Mouse (Mus musculus) MEL (cell line): ENCODE measurements around the gene Sgsm3. TPM values are rescaled to one million over a fixed set of nuclear protein-coding genes. Genes with fewer than 3 reads are reported as not detected.

Experiments used
- DNase-seq: peaks from one replicate; pipeline ENCODE4 v3.0.0; 2011; ENCODE audit warnings: low read depth, low spot score
- H3K27ac ChIP-seq: 2 replicates; pipeline ENCODE4 v1.5.1; 2012; ENCODE audit warnings: low read depth, mild to moderate bottlenecking, control low read depth, low read length, moderate library complexity; ENCODE audit not compliant: control insufficient read depth
- H3K27me3 ChIP-seq, 2 experiments: fragments of 150-350 bp in 1 of 2; sonication (generic) in 1 of 2; 2 replicates each; pipeline ENCODE4 v1.6.1; 2012; ENCODE audit warnings: low read length in 2 of 2, mild to moderate bottlenecking in 2 of 2, improper control_type of control experiment in 1 of 2, moderate library complexity in 1 of 2; ENCODE audit not compliant: insufficient read depth in 2 of 2, control insufficient read depth in 1 of 2
- H3K36me3 ChIP-seq, 2 experiments: 2 replicates each; pipeline ENCODE4 v1.6.1; 2012 to 2014; ENCODE audit warnings: low read length in 2 of 2, improper control_type of control experiment in 1 of 2, inconsistent platforms in 1 of 2, mild to moderate bottlenecking in 1 of 2; ENCODE audit not compliant: insufficient read depth in 2 of 2, control insufficient read depth in 1 of 2
- H3K4me1 ChIP-seq, 2 experiments: fragments of 150-350 bp in 1 of 2; sonication (generic) in 1 of 2; 2 replicates each; pipeline ENCODE4 v1.6.1; 2012; ENCODE audit warnings: low read length in 2 of 2, improper control_type of control experiment in 1 of 2, mild to moderate bottlenecking in 1 of 2; ENCODE audit not compliant: insufficient read depth in 2 of 2, control insufficient read depth in 1 of 2
- H3K4me3 ChIP-seq, 2 experiments: fragments of 150-350 bp in 1 of 2; sonication (generic) in 1 of 2; 2 replicates each; pipeline ENCODE4 v1.5.1; 2012; ENCODE audit warnings: low read depth in 2 of 2, low read length in 2 of 2, mild to moderate bottlenecking in 2 of 2, moderate library complexity in 2 of 2, control low read depth in 1 of 2, improper control_type of control experiment in 1 of 2; ENCODE audit not compliant: control insufficient read depth in 1 of 2, insufficient read depth in 1 of 2
- H3K79me2 ChIP-seq: 2 replicates; pipeline ENCODE4 v1.6.1; 2012; ENCODE audit warnings: mild to moderate bottlenecking, low read length, moderate library complexity; ENCODE audit not compliant: control insufficient read depth, poor library complexity, insufficient read depth
- H3K9ac ChIP-seq: 2 replicates; pipeline ENCODE4 v1.6.1; 2012; ENCODE audit warnings: low read depth, mild to moderate bottlenecking, control low read depth, low read length, moderate library complexity; ENCODE audit not compliant: control insufficient read depth, poor library complexity, severe bottlenecking
- H3K9me3 ChIP-seq: fragments of 150-350 bp; sonication (generic); replicated peaks from 2 replicates; pipeline ENCODE4 v1.6.1; 2012; ENCODE audit warnings: mild to moderate bottlenecking, low read length, improper control_type of control experiment, moderate library complexity; ENCODE audit not compliant: insufficient read depth
- BHLHE40 ChIP-seq: IDR thresholded peaks from 2 replicates; pipeline ENCODE4 v1.6.1; 2012; ENCODE audit warnings: low read depth, mild to moderate bottlenecking, inconsistent platforms, low read length, improper control_type of control experiment, borderline replicate concordance
- CHD1 ChIP-seq: IDR thresholded peaks from 2 replicates; pipeline ENCODE4 v1.6.1; 2012; ENCODE audit warnings: low read depth, mild to moderate bottlenecking, inconsistent platforms, low read length, improper control_type of control experiment
- CHD2 ChIP-seq: IDR thresholded peaks from 2 replicates; pipeline ENCODE4 v1.6.1; 2011; ENCODE audit warnings: low read length, improper control_type of control experiment
- CTCF ChIP-seq, 3 experiments: IDR thresholded peaks in 2 of 3; conservative IDR thresholded peaks in 1 of 3; 2 replicates each; pipeline ENCODE4 v1.5.1; 2011 to 2012; ENCODE audit warnings: low read length in 3 of 3, low read depth in 2 of 3, mild to moderate bottlenecking in 2 of 3, improper control_type of control experiment in 1 of 3, inconsistent platforms in 1 of 3, mixed read lengths in 1 of 3, moderate library complexity in 1 of 3; ENCODE audit not compliant: control insufficient read depth in 1 of 3, insufficient read depth in 1 of 3, poor library complexity in 1 of 3, severe bottlenecking in 1 of 3
- E2F4 ChIP-seq: IDR thresholded peaks from 2 replicates; pipeline ENCODE4 v1.6.1; 2011; ENCODE audit warnings: low read depth, low read length, improper control_type of control experiment, borderline replicate concordance
- ELF1 ChIP-seq: IDR thresholded peaks from 2 replicates; pipeline ENCODE4 v1.6.1; 2014; ENCODE audit warnings: low read depth, mild to moderate bottlenecking, inconsistent platforms, low read length, improper control_type of control experiment, moderate library complexity
- ETS1 ChIP-seq: IDR thresholded peaks from 2 replicates; pipeline ENCODE4 v1.6.1; 2012; ENCODE audit warnings: low read depth, mild to moderate bottlenecking, inconsistent platforms, low read length, improper control_type of control experiment, moderate library complexity
- GABPA ChIP-seq: IDR thresholded peaks from 2 replicates; pipeline ENCODE4 v1.6.1; 2012; ENCODE audit warnings: low read depth, mild to moderate bottlenecking, inconsistent platforms, low read length, improper control_type of control experiment, moderate library complexity
- HCFC1 ChIP-seq: IDR thresholded peaks from 2 replicates; pipeline ENCODE4 v1.6.1; 2012; ENCODE audit warnings: low read depth, mild to moderate bottlenecking, inconsistent platforms, low read length, improper control_type of control experiment, moderate library complexity
- JUND ChIP-seq: IDR thresholded peaks from 2 replicates; pipeline ENCODE4 v1.6.1; 2011; ENCODE audit warnings: low read depth, mild to moderate bottlenecking, improper control_type of control experiment, low read length
- KAT2A ChIP-seq: conservative IDR thresholded peaks from 2 replicates; pipeline ENCODE4 v1.6.1; 2012; ENCODE audit warnings: low read depth, low read length, improper control_type of control experiment, inconsistent platforms
- MAFK ChIP-seq: IDR thresholded peaks from 2 replicates; pipeline ENCODE4 v1.6.1; 2011; ENCODE audit warnings: low read depth, mild to moderate bottlenecking, low read length, improper control_type of control experiment, borderline replicate concordance
- MAX ChIP-seq: IDR thresholded peaks from 2 replicates; pipeline ENCODE4 v1.6.1; 2011; ENCODE audit warnings: low read length, improper control_type of control experiment
- MAZ ChIP-seq: IDR thresholded peaks from 2 replicates; pipeline ENCODE4 v1.6.1; 2012; ENCODE audit warnings: low read depth, mild to moderate bottlenecking, inconsistent platforms, low read length, improper control_type of control experiment
- MEF2A ChIP-seq: IDR thresholded peaks from 2 replicates; pipeline ENCODE4 v1.6.1; 2014; ENCODE audit warnings: low read depth, mild to moderate bottlenecking, inconsistent platforms, low read length, improper control_type of control experiment; ENCODE audit not compliant: poor library complexity, insufficient replicate concordance, severe bottlenecking; ENCODE audit errors: extremely low read depth
- MXI1 ChIP-seq: IDR thresholded peaks from 2 replicates; pipeline ENCODE4 v1.6.1; 2011; ENCODE audit warnings: mild to moderate bottlenecking, low read depth, low read length, improper control_type of control experiment
- MYB ChIP-seq: IDR thresholded peaks from 2 replicates; pipeline ENCODE4 v1.6.1; 2011; ENCODE audit warnings: mild to moderate bottlenecking, low read depth, low read length, improper control_type of control experiment
- NELFE ChIP-seq: IDR thresholded peaks from 2 replicates; pipeline ENCODE4 v1.6.1; 2011; ENCODE audit warnings: low read depth, low read length, improper control_type of control experiment
- NRF1 ChIP-seq: IDR thresholded peaks from 2 replicates; pipeline ENCODE4 v1.6.1; 2014; ENCODE audit warnings: low read depth, mild to moderate bottlenecking, inconsistent platforms, low read length, improper control_type of control experiment, moderate library complexity; ENCODE audit not compliant: poor library complexity, insufficient read depth, severe bottlenecking
- POLR2A ChIP-seq, 2 experiments: IDR thresholded peaks; 2 replicates each; pipeline ENCODE4 v1.6.1; 2011 to 2012; ENCODE audit warnings: low read length in 2 of 2, mild to moderate bottlenecking in 2 of 2, control low read depth in 1 of 2, improper control_type of control experiment in 1 of 2, low read depth in 1 of 2, moderate library complexity in 1 of 2; ENCODE audit not compliant: control insufficient read depth in 1 of 2, insufficient read depth in 1 of 2, poor library complexity in 1 of 2
- POLR2AphosphoS2 ChIP-seq: IDR thresholded peaks from 2 replicates; pipeline ENCODE4 v1.6.1; 2011; ENCODE audit warnings: low read length, improper control_type of control experiment
- POLR2AphosphoS5 ChIP-seq: IDR thresholded peaks from 2 replicates; pipeline ENCODE4 v1.6.1; 2012; ENCODE audit warnings: low read depth, borderline replicate concordance, mild to moderate bottlenecking, inconsistent platforms, low read length, moderate library complexity, mixed read lengths
- RAD21 ChIP-seq: IDR thresholded peaks from 2 replicates; pipeline ENCODE4 v1.6.1; 2011; ENCODE audit warnings: mild to moderate bottlenecking, low read depth, low read length, improper control_type of control experiment
- SIN3A ChIP-seq: IDR thresholded peaks from 2 replicates; pipeline ENCODE4 v1.6.1; 2012; ENCODE audit warnings: low read length, improper control_type of control experiment, inconsistent platforms
- SMC3 ChIP-seq: IDR thresholded peaks from 2 replicates; pipeline ENCODE4 v1.6.1; 2011; ENCODE audit warnings: low read depth, low read length, improper control_type of control experiment
- TAL1 ChIP-seq: IDR thresholded peaks from 2 replicates; pipeline ENCODE4 v1.6.1; 2012; ENCODE audit warnings: mild to moderate bottlenecking, inconsistent platforms, low read length, moderate library complexity, mixed read lengths
- TBP ChIP-seq: IDR thresholded peaks from 2 replicates; pipeline ENCODE4 v1.8.0; 2011; ENCODE audit warnings: low read depth, low read length, improper control_type of control experiment
- TCF12 ChIP-seq: IDR thresholded peaks from 2 replicates; pipeline ENCODE4 v1.6.1; 2014; ENCODE audit warnings: low read depth, mild to moderate bottlenecking, inconsistent platforms, low read length, improper control_type of control experiment, moderate library complexity
- UBTF ChIP-seq: IDR thresholded peaks from 2 replicates; pipeline ENCODE4 v1.6.1; 2012; ENCODE audit warnings: low read depth, mild to moderate bottlenecking, inconsistent platforms, low read length, improper control_type of control experiment, moderate library complexity, borderline replicate concordance; ENCODE audit not compliant: insufficient read depth
- USF1 ChIP-seq: IDR thresholded peaks from 2 replicates; pipeline ENCODE4 v1.6.1; 2014; ENCODE audit warnings: low read depth, mild to moderate bottlenecking, inconsistent platforms, low read length, improper control_type of control experiment, moderate library complexity
- USF2 ChIP-seq, 2 experiments: IDR thresholded peaks; 2 replicates each; pipeline ENCODE4 v1.6.1; 2011 to 2012; ENCODE audit warnings: improper control_type of control experiment in 2 of 2, low read length in 2 of 2, borderline replicate concordance in 1 of 2, inconsistent platforms in 1 of 2, low read depth in 1 of 2, mild to moderate bottlenecking in 1 of 2; ENCODE audit not compliant: insufficient read depth in 1 of 2
- ZC3H11A ChIP-seq: IDR thresholded peaks from 2 replicates; pipeline ENCODE4 v1.6.1; 2012; ENCODE audit warnings: low read depth, mild to moderate bottlenecking, inconsistent platforms, low read length, improper control_type of control experiment
- ZMIZ1 ChIP-seq: IDR thresholded peaks from 2 replicates; pipeline ENCODE4 v1.6.1; 2012; ENCODE audit warnings: low read depth, mild to moderate bottlenecking, inconsistent platforms, low read length, improper control_type of control experiment, moderate library complexity
- ZNF384 ChIP-seq: IDR thresholded peaks from 2 replicates; pipeline ENCODE4 v1.6.1; 2012; ENCODE audit warnings: low read depth, mild to moderate bottlenecking, inconsistent platforms, low read length, improper control_type of control experiment
- polyA plus RNA-seq, 2 experiments: library from polyadenylated mRNA; stranded (reverse) in 1 of 2; unstranded in 1 of 2; fragments of >175 nt in 1 of 2; fragments of >200 nt in 1 of 2; gene quantifications; 2 replicates each; pipeline versions ENCODE4 v1.2.1 to v1.2.4; 2012; ENCODE audit warnings: low replicate concordance in 2 of 2, low read depth in 1 of 2; ENCODE audit not compliant: insufficient read length in 2 of 2, insufficient read depth in 1 of 2, missing spikeins in 1 of 2
- total RNA-seq: library from RNA; depleted of rRNA; stranded (reverse); fragments of 300-350 nt; gene quantifications from 2 replicates; pipeline ENCODE4 v1.2.3, GENCODE M21; 2012

Gene Sgsm3
- total and polyA plus RNA-seq, 3 experiments, result 33.0 to 39.5 TPM; not detected in 1

- H3K4me1 ChIP-seq, result peaks cover 8 to 19% of the 10 kb centered on the region in 2 experiments
- H3K79me2 ChIP-seq, result peaks cover 34% of the 10 kb centered on the region
- no peaks in the 10 kb centered on the region for H3K9me3 ChIP-seq
- peak; percentile 95 for DNase-seq
- peak within 1 kb of the TSS; percentile 86 for H3K27ac ChIP-seq
- H3K9ac ChIP-seq, result peak within 1 kb of the TSS; percentile 83
- no peaks in the 10 kb centered on the region for H3K27me3 ChIP-seq
- peaks cover 5 to 13% of the 10 kb centered on the region in 2 experiments; a peak in 3 of 4 replicates for H3K36me3 ChIP-seq
- peak within 1 kb of the TSS; percentile 67 to 86 for H3K4me3 ChIP-seq
- TF ChIP-seq POLR2AphosphoS2, result peak; percentile 83
- TF ChIP-seq USF2 (IDR thresholded peaks at IDR 0.05; ENCODE audit: borderline replicate concordance in 1 of 2, insufficient read depth in 1 of 2, low read depth in 1 of 2, low read length in 2 of 2), result no peak
- no peak for TF ChIP-seq NRF1
- TF ChIP-seq MEF2A, result no peak
- TF ChIP-seq CHD2, result no peak
- no peak; the same call in 1 of the 2 replicates for TF ChIP-seq RAD21
- TF ChIP-seq POLR2A (IDR thresholded peaks at IDR 0.05; ENCODE audit: control insufficient read depth in 1 of 2, insufficient read depth in 1 of 2, low read depth in 1 of 2, low read length in 2 of 2, poor library complexity in 1 of 2), result peak; percentile 82 to 92
- no peak for TF ChIP-seq UBTF
- no peak for TF ChIP-seq ZNF384
- no peak; the same call in 1 of the 2 replicates for TF ChIP-seq BHLHE40
- TF ChIP-seq KAT2A, result no peak; the same call in 1 of the 2 replicates
- peak; percentile 91 for TF ChIP-seq NELFE
- no peak for TF ChIP-seq MAFK
- TF ChIP-seq MYB, result no peak
- peak; percentile 79; the same call in 1 of the 2 replicates for TF ChIP-seq ZMIZ1
- no peak for TF ChIP-seq GABPA
- no peak for TF ChIP-seq TAL1
- no peak for TF ChIP-seq ETS1
- TF ChIP-seq ELF1, result peak; percentile 63
- TF ChIP-seq MAZ, result peak; percentile 54; the same call in 1 of the 2 replicates
- peak; percentile 66; the same call in 1 of the 2 replicates for TF ChIP-seq E2F4
- TF ChIP-seq MAX, result peak; percentile 20
- peak; percentile 64 for TF ChIP-seq TBP
- TF ChIP-seq SMC3, result peak; percentile 35; the same call in 1 of the 2 replicates
- TF ChIP-seq JUND, result no peak
- peak; percentile 89 for TF ChIP-seq MXI1
- TF ChIP-seq CTCF (IDR thresholded peaks at IDR 0.05 in 2 of 3, conservative IDR thresholded peaks at IDR 0.05 in 1 of 3; ENCODE audit: control insufficient read depth in 1 of 3, insufficient read depth in 1 of 3, low read depth in 2 of 3, low read length in 3 of 3, poor library complexity in 1 of 3, severe bottlenecking in 1 of 3), result peak; percentile 77 to 97 (median 80)
- TF ChIP-seq TCF12, result peak; percentile 53
- 0 out of 2 replicates have a peak, but pooled peaks have one; percentile 24 for TF ChIP-seq USF1
- no peak for TF ChIP-seq ZC3H11A
- TF ChIP-seq POLR2AphosphoS5, result no peak
- TF ChIP-seq SIN3A, result peak; percentile 94
- no peak for TF ChIP-seq CHD1
- peak; percentile 80 for TF ChIP-seq HCFC1
These were observed 29.1 kb upstream of the Sgsm3 start, which contains the start of gene Adsl for GRCm38 (mm10) chr15:80948145-80949135. TSS of gene Adsl (plus strand) at chr15:80948490.
